Mouse (Mus musculus) layer of hippocampus, postnatal 14 days (tissue): ENCODE results near the gene Rsrc1. TPM values are rescaled to one million over a fixed set of nuclear protein-coding genes. Genes with fewer than 3 reads are reported as not detected.

ENCODE experiments used
- DNase-seq, 2 experiments: peaks; one replicate each; pipeline ENCODE4 v3.0.0; 2021 to 2022; ENCODE audit warnings: low spot score in 2 of 2, mixed read lengths in 1 of 2
- total RNA-seq, 2 experiments: library from RNA; stranded (reverse); gene quantifications; 2 replicates each; pipeline ENCODE4 v1.2.3; 2021

Rsrc1 gene
- total RNA-seq, 2 experiments from 2014 or later, result 32.1 to 33.3 TPM

GRCm38 (mm10) chr3:67366087-67366892 lies 385.1 kb downstream of the Rsrc1 start:
- DNase-seq, result no peak

GRCm38 (mm10) chr3:67367481-67367880 lies 386.3 kb downstream of the Rsrc1 start:
- no peak for DNase-seq

GRCm38 (mm10) chr3:67369407-67370079 lies 388.4 kb downstream of the Rsrc1 start:
- no peak for DNase-seq

GRCm38 (mm10) chr3:67372194-67372593 lies 391.0 kb downstream of the Rsrc1 start:
- no peak for DNase-seq

- no peak for DNase-seq
These were observed 391.6 kb downstream of the Rsrc1 start for GRCm38 (mm10) chr3:67372781-67373180.

GRCm38 (mm10) chr3:67373872-67374271 lies 392.7 kb downstream of the Rsrc1 start, which contains the start of gene Mlf1:
Gene Mlf1, plus strand, starts transcription at chr3:67374097.
- peak; percentile 84 to 92 for DNase-seq

GRCm38 (mm10) chr3:67374360-67374778 lies 393.2 kb downstream of the Rsrc1 start:
- no peak for DNase-seq

- no peak for DNase-seq
These were observed 393.9 kb downstream of the Rsrc1 start, which contains the start of gene Gm17402 for GRCm38 (mm10) chr3:67375063-67375462. Gene Gm17402, minus strand, starts transcription at chr3:67375163.

- DNase-seq, result no peak
These were observed 397.0 kb downstream of the Rsrc1 start for GRCm38 (mm10) chr3:67378215-67378614.

Other genes with a start within 250 kb of the Rsrc1 start
- 1 to 10 TPM; 1.0 to 5.0 TPM for gene Shox2, start 381 bp downstream of the Rsrc1 start, total RNA-seq